Mouse (Mus musculus) limb, embryonic 10.5 days (tissue): ENCODE results near the gene Stac. TPM values are rescaled to one million over a fixed set of nuclear protein-coding genes. Genes with fewer than 3 reads are reported as not detected.

Experiments used
- DNase-seq: peaks from one replicate; pipeline ENCODE4 v3.0.0-alpha.2; 2017; ENCODE audit warnings: low spot score
- H3K27ac ChIP-seq: fragments of 300-500 bp; sonication (generic); 2 replicates; pipeline ENCODE4 v1.5.1; 2016; ENCODE audit warnings: mild to moderate bottlenecking
- H3K27me3 ChIP-seq: fragments of 300-500 bp; sonication (generic); 2 replicates; pipeline ENCODE4 v1.6.1; 2016; ENCODE audit warnings: low read depth, mild to moderate bottlenecking; ENCODE audit not compliant: poor library complexity, severe bottlenecking
- H3K36me3 ChIP-seq: fragments of 300-500 bp; sonication (generic); 2 replicates; pipeline ENCODE4 v1.6.1; 2016; ENCODE audit warnings: mild to moderate bottlenecking, moderate library complexity
- H3K4me1 ChIP-seq: fragments of 300-500 bp; sonication (generic); 2 replicates; pipeline ENCODE4 v1.6.1; 2016
- H3K4me3 ChIP-seq: fragments of 300-500 bp; sonication (generic); 2 replicates; pipeline ENCODE4 v1.5.1; 2016; ENCODE audit warnings: mild to moderate bottlenecking, moderate library complexity
- H3K9me3 ChIP-seq: fragments of 300-500 bp; sonication (generic); replicated peaks from 2 replicates; pipeline ENCODE4 v1.6.1; 2016; ENCODE audit warnings: mild to moderate bottlenecking
- WGBS: fragments of 180-500 bp; shearing (Covaris S2); methylation state at CpG from one replicate; pipeline ENCODE4 v1.1.7; 2016; 5-methylcytosine and 5-hydroxymethylcytosine counted together
- polyA plus RNA-seq: library from polyadenylated mRNA; unstranded; fragments of >200 nt; fragmentation: Nextera tagmentation; extraction: Ambion mirVana; gene quantifications from 2 replicates; pipeline ENCODE4 v1.2.1, GENCODE M21; 2016

Stac gene
- polyA plus RNA-seq, 1 experiment from 2014 or later = 0.99 TPM

GRCm38 (mm10) chr9:111535445-111536064 lies 154.6 kb downstream of the Stac start:
- Histone ChIP-seq H3K36me3 (no peaks in the 10 kb centered on the region), H3K4me1 (no peaks in the 10 kb centered on the region), H3K27me3 (no peaks in the 10 kb centered on the region), H3K4me3 (no peak overlapping the region), H3K9me3 (no peaks in the 10 kb centered on the region), H3K27ac (no peak overlapping the region)
- WGBS = 77% methylated on average over 8 of the region's 8 CpGs
- no peak for DNase-seq

DNA sequence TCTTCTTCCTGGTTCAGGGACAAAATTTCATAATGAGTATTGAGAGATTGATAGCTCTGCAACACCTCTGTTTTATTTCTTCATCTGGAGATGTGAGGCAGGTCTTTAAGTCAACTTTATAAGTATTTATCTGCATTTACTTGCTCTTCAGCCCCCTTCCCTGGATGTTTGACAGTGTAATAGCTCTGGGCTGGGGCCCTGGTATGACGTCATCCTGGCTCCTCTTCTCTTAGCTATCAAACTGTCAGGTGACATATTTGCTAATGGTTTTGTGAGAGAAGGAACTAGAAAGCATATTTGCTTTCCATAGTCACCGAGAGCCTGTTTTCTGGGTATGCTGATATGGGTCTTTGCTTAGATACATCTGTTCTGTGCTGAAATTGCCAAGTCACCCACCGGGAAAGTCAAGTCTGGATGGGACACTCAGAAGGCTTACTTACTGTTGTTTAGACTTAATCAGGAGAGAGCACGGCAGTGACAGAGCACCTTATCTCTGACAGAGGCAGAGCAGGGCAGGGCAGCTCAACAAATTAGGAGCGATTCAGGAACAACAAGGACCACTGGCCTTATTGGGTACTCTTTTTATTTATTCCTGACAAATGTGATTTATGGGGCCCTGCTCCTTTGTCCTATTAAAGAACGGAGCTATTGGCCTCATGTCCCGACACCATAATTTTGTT lies 155.3 kb downstream of the Stac start:
- no peaks in the 10 kb centered on the region for H3K36me3 ChIP-seq
- H3K4me3 ChIP-seq = no peak overlapping the region
- no peaks in the 10 kb centered on the region for H3K27me3 ChIP-seq
- H3K9me3 ChIP-seq = no peaks in the 10 kb centered on the region
- H3K27ac ChIP-seq = no peak overlapping the region
- no peak for DNase-seq
- H3K4me1 ChIP-seq = no peaks in the 10 kb centered on the region
- WGBS = 47% methylated on average over 7 of the region's 7 CpGs

DNA sequence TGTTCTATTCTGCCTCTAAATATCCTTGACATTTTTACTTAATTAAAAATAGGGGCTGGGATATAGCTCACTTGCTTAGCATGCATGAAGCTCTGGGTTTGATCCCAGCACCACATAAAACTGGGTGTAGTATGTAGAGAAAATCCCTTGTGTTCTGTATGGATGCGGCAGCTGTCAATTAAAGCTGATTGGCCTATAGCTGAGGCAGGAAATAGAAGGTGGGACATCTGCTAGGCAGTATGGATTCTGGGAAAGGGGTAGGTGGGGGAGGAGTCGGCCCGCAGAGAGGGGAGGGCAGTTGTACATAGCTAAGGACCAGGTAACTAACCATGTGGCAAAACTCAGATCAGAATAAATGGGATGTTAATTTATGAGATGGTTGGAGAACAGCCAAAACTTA lies 166.3 kb downstream of the Stac start:
- H3K9me3 ChIP-seq = no peaks in the 10 kb centered on the region
- H3K4me3 ChIP-seq = no peak overlapping the region
- no peaks in the 10 kb centered on the region for H3K27me3 ChIP-seq
- 95% methylated on average over 3 of the region's 3 CpGs for WGBS
- no peaks in the 10 kb centered on the region for H3K36me3 ChIP-seq
- H3K4me1 ChIP-seq = no peaks in the 10 kb centered on the region
- no peak overlapping the region for H3K27ac ChIP-seq
- no peak for DNase-seq

- DNase-seq = no peak
- Histone ChIP-seq H3K4me3 (no peak overlapping the region), H3K27me3 (no peaks in the 10 kb centered on the region), H3K36me3 (no peaks in the 10 kb centered on the region), H3K4me1 (no peaks in the 10 kb centered on the region), H3K9me3 (no peaks in the 10 kb centered on the region), H3K27ac (no peak overlapping the region)
- 96% methylated on average over 11 of the region's 11 CpGs for WGBS
Measured at GRCm38 (mm10) chr9:111523111-111523510, 167.0 kb downstream of the Stac start.

- H3K36me3 ChIP-seq = no peaks in the 10 kb centered on the region
- 92% methylated on average over 7 of the region's 7 CpGs for WGBS
- no peaks in the 10 kb centered on the region for H3K9me3 ChIP-seq
- no peak for DNase-seq
- no peaks in the 10 kb centered on the region for H3K27me3 ChIP-seq
- H3K4me3 ChIP-seq = no peak overlapping the region
- H3K27ac ChIP-seq = no peak overlapping the region
- no peaks in the 10 kb centered on the region for H3K4me1 ChIP-seq
Measured at GRCm38 (mm10) chr9:111522226-111522625, 167.9 kb downstream of the Stac start.

GRCm38 (mm10) chr9:111515536-111515935 lies 174.6 kb downstream of the Stac start:
- H3K4me3 ChIP-seq = no peak overlapping the region
- 91% methylated on average over 3 of the region's 3 CpGs for WGBS
- no peak overlapping the region for H3K27ac ChIP-seq
- no peaks in the 10 kb centered on the region for H3K36me3 ChIP-seq
- H3K4me1 ChIP-seq = no peaks in the 10 kb centered on the region
- no peaks in the 10 kb centered on the region for H3K27me3 ChIP-seq
- no peaks in the 10 kb centered on the region for H3K9me3 ChIP-seq
- no peak for DNase-seq

GRCm38 (mm10) chr9:111514586-111515473 lies 175.3 kb downstream of the Stac start:
- no peak overlapping the region for H3K4me3 ChIP-seq
- no peak for DNase-seq
- no peaks in the 10 kb centered on the region for H3K4me1 ChIP-seq
- H3K27ac ChIP-seq = no peak overlapping the region
- H3K36me3 ChIP-seq = no peaks in the 10 kb centered on the region
- no peaks in the 10 kb centered on the region for H3K9me3 ChIP-seq
- WGBS = 84% methylated on average over 15 of the region's 15 CpGs
- no peaks in the 10 kb centered on the region for H3K27me3 ChIP-seq
